Mouse (Mus musculus) embryonic fibroblast, embryonic 13.5 days (primary cell): ENCODE results near the gene Alkbh3. TPM values are rescaled to one million over a fixed set of nuclear protein-coding genes. Genes with fewer than 3 reads are reported as not detected.
A peak's percentile ranks its signal among the peaks of the same experiment; 100 is the strongest.

ENCODE experiments used
- H3K27ac ChIP-seq: 2 replicates; pipeline ENCODE4 v1.5.1; 2012; ENCODE audit warnings: low read length, control low read depth, inconsistent platforms; ENCODE audit not compliant: insufficient read depth
- H3K4me1 ChIP-seq: 2 replicates; pipeline ENCODE4 v1.6.1; 2011; ENCODE audit warnings: low read length; ENCODE audit not compliant: control insufficient read depth, insufficient read depth
- H3K4me3 ChIP-seq: 2 replicates; pipeline ENCODE4 v1.5.1; 2011; ENCODE audit warnings: mild to moderate bottlenecking, control low read depth, low read length; ENCODE audit not compliant: insufficient read depth
- CTCF ChIP-seq: IDR thresholded peaks from 2 replicates; pipeline ENCODE4 v1.5.1; 2011; ENCODE audit warnings: mild to moderate bottlenecking, control low read depth, low read length, moderate library complexity, borderline replicate concordance; ENCODE audit not compliant: insufficient read depth
- POLR2A ChIP-seq: IDR thresholded peaks from 2 replicates; pipeline ENCODE4 v1.6.1; 2011; ENCODE audit warnings: low read depth, mild to moderate bottlenecking, control low read depth, low read length, moderate library complexity
- polyA plus RNA-seq: library from polyadenylated mRNA; stranded (reverse); fragments of >200 nt; gene quantifications from 2 replicates; pipeline ENCODE4 v1.2.4, GENCODE M21; 2011; ENCODE audit warnings: low read depth; ENCODE audit not compliant: missing spikeins, insufficient read length

Gene Alkbh3
- polyA plus RNA-seq, 1 experiment = 51.7 TPM

GRCm38 (mm10) chr2:93992810-93993209 is 17.8 kb downstream of the Alkbh3 start:
- Histone ChIP-seq H3K27ac (no peak overlapping the region), H3K4me1 (no peaks in the 10 kb centered on the region), H3K4me3 (no peak overlapping the region)
- TF ChIP-seq POLR2A = no peak
- no peak for TF ChIP-seq CTCF

GRCm38 (mm10) chr2:93992259-93992658 is 18.3 kb downstream of the Alkbh3 start:
- H3K4me1 ChIP-seq = no peaks in the 10 kb centered on the region
- TF ChIP-seq CTCF (no peak), POLR2A (no peak)
- H3K4me3 ChIP-seq = no peak overlapping the region
- no peak overlapping the region for H3K27ac ChIP-seq

- Histone ChIP-seq H3K4me3 (no peak overlapping the region), H3K27ac (no peak overlapping the region), H3K4me1 (no peaks in the 10 kb centered on the region)
- TF ChIP-seq POLR2A = no peak
- TF ChIP-seq CTCF = no peak
These were observed 19.3 kb downstream of the Alkbh3 start for GRCm38 (mm10) chr2:93991336-93991735.

- H3K4me3 ChIP-seq = no peak overlapping the region
- no peak for TF ChIP-seq CTCF
- no peak for TF ChIP-seq POLR2A
- H3K27ac ChIP-seq = no peak overlapping the region
- H3K4me1 ChIP-seq = no peaks in the 10 kb centered on the region
These were observed 22.2 kb downstream of the Alkbh3 start for GRCm38 (mm10) chr2:93988440-93988839.

GRCm38 (mm10) chr2:93982457-93983235 is 28.0 kb downstream of the Alkbh3 start:
- H3K4me1 ChIP-seq = peaks cover 8% of the 10 kb centered on the region
- no peak overlapping the region for H3K27ac ChIP-seq
- TF ChIP-seq CTCF = no peak
- TF ChIP-seq POLR2A = no peak
- no peak overlapping the region for H3K4me3 ChIP-seq

- TF ChIP-seq POLR2A (no peak), CTCF (no peak)
- Histone ChIP-seq H3K27ac (peak overlapping the region; percentile 63), H3K4me1 (peaks cover 11% of the 10 kb centered on the region), H3K4me3 (no peak overlapping the region)
These were observed 31.1 kb downstream of the Alkbh3 start for GRCm38 (mm10) chr2:93979249-93980120.

- TF ChIP-seq POLR2A = no peak
- no peak for TF ChIP-seq CTCF
- H3K27ac ChIP-seq = no peak overlapping the region
- peaks cover 11% of the 10 kb centered on the region for H3K4me1 ChIP-seq
- no peak overlapping the region for H3K4me3 ChIP-seq
These were observed 34.0 kb downstream of the Alkbh3 start for GRCm38 (mm10) chr2:93976436-93977252.

- no peak for TF ChIP-seq CTCF
- TF ChIP-seq POLR2A = no peak
- Histone ChIP-seq H3K4me1 (peaks cover 11% of the 10 kb centered on the region), H3K4me3 (no peak overlapping the region), H3K27ac (no peak overlapping the region)
These were observed 34.8 kb downstream of the Alkbh3 start for GRCm38 (mm10) chr2:93975526-93976435.
